Mouse (Mus musculus): ENCODE measurements around the gene 1700013G24Rik.

GRCm38 (mm10) chr4:137502183-137502582 lies 49.1 kb downstream of the 1700013G24Rik start:
- TF ChIP-seq CTCF (IDR thresholded peaks at IDR 0.05; ENCODE audit: low read depth) (no peak), EP300 (IDR thresholded peaks at IDR 0.05; ENCODE audit: low read depth) (no peak)
